Mouse (Mus musculus) C2C12 (cell line): ENCODE results near the gene Gkap1.

Experiments
- CEBPB ChIP-seq: IDR thresholded peaks from one replicate; pipeline ENCODE4 v1.6.1; 2011; ENCODE audit warnings: low read depth, mild to moderate bottlenecking, control low read depth, moderate library complexity
- CTCF ChIP-seq: IDR thresholded peaks from one replicate; pipeline ENCODE4 v1.5.1; 2011; ENCODE audit not compliant: control insufficient read depth, insufficient read depth, insufficient read length
- MAX ChIP-seq: IDR thresholded peaks from one replicate; pipeline ENCODE4 v1.6.1; 2011; ENCODE audit warnings: mild to moderate bottlenecking, control low read depth
- MYOG ChIP-seq: IDR thresholded peaks from one replicate; pipeline ENCODE4 v1.6.1; 2011; ENCODE audit not compliant: control insufficient read depth, insufficient read length; ENCODE audit errors: extremely low read depth
- USF1 ChIP-seq: IDR thresholded peaks from one replicate; pipeline ENCODE4 v1.6.1; 2011; ENCODE audit warnings: low read depth, mild to moderate bottlenecking, control low read depth, moderate library complexity

GRCm38 (mm10) chr13:58283466-58283865 lies 8.0 kb upstream of the Gkap1 start:
- no peak for TF ChIP-seq CTCF
- no peak for TF ChIP-seq CEBPB
- no peak for TF ChIP-seq MYOG
- TF ChIP-seq USF1, result no peak
- no peak for TF ChIP-seq MAX
